Mouse (Mus musculus): ENCODE data around the gene Olfr921. TPM values are rescaled to one million over a fixed set of nuclear protein-coding genes. Genes with fewer than 3 reads are reported as not detected.

Olfr921 gene
- not detected in 2 replicates for polyA plus RNA-seq (2016; fragmentation: Nextera tagmentation; extraction: Ambion mirVana)

GRCm38 (mm10) chr9:38772768-38773167 is at the start of gene Olfr921:
Gene Olfr921 (plus strand): TSS chr9:38773068.
- Histone ChIP-seq H3K27ac (no peak within 1 kb of the TSS), H3K4me3 (replicated peaks) (no peak within 1 kb of the TSS), H3K4me1 (no peaks in the 10 kb centered on the region), H3K9ac (no peak within 1 kb of the TSS), H3K4me2 (no peak within 1 kb of the TSS), H3K36me3 (replicated peaks) (no peaks in the 10 kb centered on the region), H3K27me3 (no peaks in the 10 kb centered on the region), H3K9me3 (no peaks in the 10 kb centered on the region)
- no peak for ATAC-seq (ENCODE audit: low FRiP score)

DNA sequence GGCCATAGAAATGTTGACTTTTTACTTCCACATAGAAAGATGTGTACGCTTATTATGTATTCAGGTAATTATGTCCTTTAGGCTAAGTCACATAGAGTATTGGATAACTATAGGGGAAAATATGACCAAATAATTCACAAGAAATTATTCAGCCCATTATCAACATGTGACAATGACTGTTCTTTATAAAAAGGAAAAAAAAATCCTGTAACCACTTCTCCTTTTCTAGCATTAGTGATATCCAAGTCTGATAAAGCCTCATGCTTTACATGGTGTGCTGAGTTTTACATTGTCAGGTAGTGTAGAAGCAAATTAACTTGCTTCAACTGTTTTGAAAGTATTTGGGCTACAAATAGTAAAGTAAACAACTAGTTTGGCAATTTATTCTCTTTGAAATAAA is 48.8 kb upstream of the Olfr921 start:
- Histone ChIP-seq H3K27me3 (no peaks in the 10 kb centered on the region), H3K4me1 (0 out of 2 replicates have a peak, but pooled peaks cover 4% of the 10 kb centered on the region), H3K36me3 (replicated peaks) (no peaks in the 10 kb centered on the region), H3K4me3 (replicated peaks) (no peak overlapping the region), H3K4me2 (no peak overlapping the region), H3K27ac (no peak overlapping the region), H3K9me3 (no peaks in the 10 kb centered on the region), H3K9ac (no peak overlapping the region)
- no peak for ATAC-seq (ENCODE audit: low FRiP score)
- WGBS: 95% methylated on average over 1 of the region's 1 CpGs

GRCm38 (mm10) chr9:38728218-38728617 is 44.6 kb upstream of the Olfr921 start:
- WGBS: 82% methylated on average over 3 of the region's 3 CpGs
- Histone ChIP-seq H3K27me3 (no peaks in the 10 kb centered on the region), H3K9ac (no peak overlapping the region), H3K4me3 (replicated peaks) (no peak overlapping the region), H3K36me3 (replicated peaks) (no peaks in the 10 kb centered on the region), H3K27ac (no peak overlapping the region), H3K9me3 (no peaks in the 10 kb centered on the region), H3K4me1 (no peaks in the 10 kb centered on the region), H3K4me2 (no peak overlapping the region)
- ATAC-seq (ENCODE audit: low FRiP score): no peak

DNA sequence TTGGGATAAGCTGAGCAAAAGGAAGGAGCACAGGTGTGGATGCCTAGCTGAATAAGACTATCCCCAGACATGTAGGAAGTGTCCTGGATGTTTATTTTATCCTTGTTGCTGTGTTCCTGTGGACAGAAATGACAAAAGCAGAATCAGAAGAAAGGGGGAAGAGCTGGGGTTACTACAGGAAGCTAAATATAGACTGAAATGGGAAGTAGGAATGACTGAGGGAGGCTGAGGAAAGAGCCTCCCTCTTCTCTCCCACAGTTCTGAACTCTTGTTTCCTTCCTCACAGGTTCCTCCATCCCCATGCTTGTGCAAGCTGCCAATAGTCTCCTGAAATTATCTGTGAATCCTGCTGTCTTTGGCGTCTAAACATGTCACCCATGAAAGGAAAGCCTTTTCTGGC is 31.5 kb upstream of the Olfr921 start:
- H3K27ac ChIP-seq: no peak overlapping the region
- H3K9me3 ChIP-seq: no peaks in the 10 kb centered on the region
- no peak overlapping the region for H3K4me2 ChIP-seq
- H3K36me3 ChIP-seq (replicated peaks): no peaks in the 10 kb centered on the region
- no peak overlapping the region for H3K9ac ChIP-seq
- no peak for ATAC-seq (ENCODE audit: low FRiP score)
- H3K27me3 ChIP-seq: no peaks in the 10 kb centered on the region
- 76% methylated on average over 1 of the region's 1 CpGs for WGBS
- H3K4me1 ChIP-seq: no peaks in the 10 kb centered on the region
- no peak overlapping the region for H3K4me3 ChIP-seq (replicated peaks)

GRCm38 (mm10) chr9:38744619-38745315 is 28.1 kb upstream of the Olfr921 start:
- Histone ChIP-seq H3K27ac (no peak overlapping the region), H3K4me3 (replicated peaks) (no peak overlapping the region), H3K4me2 (no peak overlapping the region), H3K27me3 (no peaks in the 10 kb centered on the region), H3K4me1 (no peaks in the 10 kb centered on the region), H3K36me3 (replicated peaks) (no peaks in the 10 kb centered on the region), H3K9ac (no peak overlapping the region), H3K9me3 (no peaks in the 10 kb centered on the region)
- ATAC-seq (ENCODE audit: low FRiP score): no peak
- WGBS: 91% methylated on average over 4 of the region's 4 CpGs

GRCm38 (mm10) chr9:38751999-38752398 is 20.9 kb upstream of the Olfr921 start, which contains the start of gene Olfr920:
Gene Olfr920 (plus strand): TSS chr9:38752299.
- H3K27me3 ChIP-seq: no peaks in the 10 kb centered on the region
- no peaks in the 10 kb centered on the region for H3K4me1 ChIP-seq
- no peaks in the 10 kb centered on the region for H3K36me3 ChIP-seq (replicated peaks)
- H3K9me3 ChIP-seq: no peaks in the 10 kb centered on the region
- 77% methylated on average over 1 of the region's 1 CpGs for WGBS
- ATAC-seq (ENCODE audit: low FRiP score): no peak
- no peak within 1 kb of the TSS for H3K4me2 ChIP-seq
- no peak within 1 kb of the TSS for H3K27ac ChIP-seq
- H3K9ac ChIP-seq: no peak within 1 kb of the TSS
- H3K4me3 ChIP-seq (replicated peaks): no peak within 1 kb of the TSS

DNA sequence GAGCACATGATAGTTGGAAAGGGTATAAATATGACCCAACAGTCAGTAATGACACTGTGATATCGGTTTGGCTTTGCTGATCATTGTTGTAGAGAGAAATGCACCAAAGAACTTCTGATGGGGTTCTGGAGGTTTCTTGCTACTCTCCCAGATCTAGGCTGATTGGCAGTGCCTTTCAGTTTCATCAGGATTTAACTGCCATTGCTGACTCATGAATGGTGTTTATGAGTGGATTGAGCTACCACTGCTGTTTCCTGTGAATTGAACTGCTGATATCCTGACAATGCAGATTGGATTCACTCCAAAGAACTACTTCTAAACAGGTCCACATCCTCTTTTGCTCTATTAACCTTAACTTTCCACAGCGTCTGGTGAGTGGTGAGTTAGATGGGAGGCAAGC is 19.8 kb downstream of the Olfr921 start:
- 86% methylated on average over 2 of the region's 2 CpGs for WGBS
- Histone ChIP-seq H3K4me2 (no peak overlapping the region), H3K4me1 (no peaks in the 10 kb centered on the region), H3K9me3 (no peaks in the 10 kb centered on the region), H3K27ac (no peak overlapping the region), H3K4me3 (replicated peaks) (no peak overlapping the region), H3K27me3 (no peaks in the 10 kb centered on the region), H3K36me3 (replicated peaks) (no peaks in the 10 kb centered on the region), H3K9ac (no peak overlapping the region)
- no peak for ATAC-seq (ENCODE audit: low FRiP score)

GRCm38 (mm10) chr9:38805696-38806095 is 32.8 kb downstream of the Olfr921 start:
- H3K36me3 ChIP-seq (replicated peaks): no peaks in the 10 kb centered on the region
- no peaks in the 10 kb centered on the region for H3K4me1 ChIP-seq
- H3K27ac ChIP-seq: no peak overlapping the region
- ATAC-seq (ENCODE audit: low FRiP score): no peak
- no peaks in the 10 kb centered on the region for H3K9me3 ChIP-seq
- no peaks in the 10 kb centered on the region for H3K27me3 ChIP-seq
- no peak overlapping the region for H3K4me3 ChIP-seq (replicated peaks)
- H3K9ac ChIP-seq: no peak overlapping the region
- H3K4me2 ChIP-seq: no peak overlapping the region

DNA sequence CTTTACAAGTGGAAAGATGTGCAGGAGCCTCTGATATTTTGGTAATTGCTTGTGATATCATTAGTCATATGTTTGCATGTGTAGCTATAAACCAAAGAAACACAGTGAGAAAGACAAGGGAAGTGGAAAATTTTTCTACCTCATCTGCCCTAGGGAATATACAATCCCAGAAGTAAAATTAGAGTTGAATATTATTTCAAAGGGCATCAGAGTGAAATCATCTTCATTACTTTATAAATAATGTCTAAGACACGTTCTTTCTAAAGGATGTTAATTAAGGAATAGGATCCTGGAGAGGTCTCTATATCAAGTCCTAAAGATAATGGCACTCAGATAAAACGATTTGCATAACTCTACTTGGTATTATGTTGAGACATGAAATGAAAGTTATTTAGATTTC is 41.4 kb downstream of the Olfr921 start, which contains the start of gene Olfr922:
Gene Olfr922 (plus strand): TSS at position 301 of the 400 bp plus-strand sequence.
- H3K9me3 ChIP-seq: no peaks in the 10 kb centered on the region
- no peak within 1 kb of the TSS for H3K27ac ChIP-seq
- no peaks in the 10 kb centered on the region for H3K4me1 ChIP-seq
- H3K4me2 ChIP-seq: no peak within 1 kb of the TSS
- H3K36me3 ChIP-seq (replicated peaks): no peaks in the 10 kb centered on the region
- WGBS: 69% methylated on average over 2 of the region's 2 CpGs
- ATAC-seq (ENCODE audit: low FRiP score): no peak
- no peak within 1 kb of the TSS for H3K4me3 ChIP-seq (replicated peaks)
- H3K27me3 ChIP-seq: no peaks in the 10 kb centered on the region
- no peak within 1 kb of the TSS for H3K9ac ChIP-seq

GRCm38 (mm10) chr9:38815458-38815986 is 42.7 kb downstream of the Olfr921 start:
- Histone ChIP-seq H3K36me3 (replicated peaks) (no peaks in the 10 kb centered on the region), H3K9me3 (no peaks in the 10 kb centered on the region), H3K27ac (no peak overlapping the region), H3K4me3 (replicated peaks) (no peak overlapping the region), H3K9ac (no peak overlapping the region), H3K4me2 (no peak overlapping the region), H3K27me3 (no peaks in the 10 kb centered on the region), H3K4me1 (no peaks in the 10 kb centered on the region)
- WGBS: 88% methylated on average over 1 of the region's 1 CpGs
- no peak for ATAC-seq (ENCODE audit: low FRiP score)

GRCm38 (mm10) chr9:38826245-38826644 is 53.4 kb downstream of the Olfr921 start, which contains the start of gene Olfr923:
Gene Olfr923 (plus strand): TSS chr9:38826545.
- ATAC-seq (ENCODE audit: low FRiP score): no peak
- Histone ChIP-seq H3K36me3 (replicated peaks) (no peaks in the 10 kb centered on the region), H3K4me3 (replicated peaks) (no peak within 1 kb of the TSS), H3K9ac (no peak within 1 kb of the TSS), H3K4me1 (no peaks in the 10 kb centered on the region), H3K27ac (no peak within 1 kb of the TSS), H3K9me3 (no peaks in the 10 kb centered on the region), H3K27me3 (no peaks in the 10 kb centered on the region), H3K4me2 (no peak within 1 kb of the TSS)
- WGBS: 93% methylated on average over 1 of the region's 1 CpGs
